Mouse (Mus musculus) cortical plate, adult 2 months (tissue): ENCODE measurements around the gene Ulk1.

ENCODE experiments used
- CTCF ChIP-seq: fragments of 200-500 bp; IDR thresholded peaks from 2 replicates; pipeline ENCODE4 v1.5.1; 2011; ENCODE audit warnings: mild to moderate bottlenecking, control low read depth, low read length; ENCODE audit not compliant: insufficient read depth; ENCODE audit errors: extremely low read depth
- POLR2A ChIP-seq: fragments of 200-500 bp; IDR thresholded peaks from 2 replicates; pipeline ENCODE4 v1.6.1; 2011; ENCODE audit warnings: mild to moderate bottlenecking, low read length, control low read depth; ENCODE audit not compliant: insufficient read depth; ENCODE audit errors: extremely low read depth

- TF ChIP-seq CTCF (no peak), POLR2A (no peak)
These were observed 30.5 kb downstream of the Ulk1 start for GRCm38 (mm10) chr5:110779276-110779997.
